Mouse (Mus musculus): ENCODE results near the gene Acadm. TPM values are rescaled to one million over a fixed set of nuclear protein-coding genes. Genes with fewer than 3 reads are reported as not detected.

Gene Acadm
- total RNA-seq (2021): 10 to 100 TPM; 43.1 to 46.5 TPM
- long read RNA-seq, experiment 1, transcript Acadm-201 (12 exons, 2,047 nt): major isoform, 46 of 53 reads
- long read RNA-seq, experiment 1, partial matches to known transcripts: 3 of 53 reads
- long read RNA-seq, experiment 1, other reads (novel, unspliced or antisense): 4 of 53 reads
- long read RNA-seq, experiment 2, transcript Acadm-201 (12 exons, 2,047 nt): major isoform, 73 of 95 reads
- long read RNA-seq, experiment 2, partial matches to known transcripts: 16 of 95 reads
- long read RNA-seq, experiment 2, other reads (novel, unspliced or antisense): 5 of 95 reads

DNA sequence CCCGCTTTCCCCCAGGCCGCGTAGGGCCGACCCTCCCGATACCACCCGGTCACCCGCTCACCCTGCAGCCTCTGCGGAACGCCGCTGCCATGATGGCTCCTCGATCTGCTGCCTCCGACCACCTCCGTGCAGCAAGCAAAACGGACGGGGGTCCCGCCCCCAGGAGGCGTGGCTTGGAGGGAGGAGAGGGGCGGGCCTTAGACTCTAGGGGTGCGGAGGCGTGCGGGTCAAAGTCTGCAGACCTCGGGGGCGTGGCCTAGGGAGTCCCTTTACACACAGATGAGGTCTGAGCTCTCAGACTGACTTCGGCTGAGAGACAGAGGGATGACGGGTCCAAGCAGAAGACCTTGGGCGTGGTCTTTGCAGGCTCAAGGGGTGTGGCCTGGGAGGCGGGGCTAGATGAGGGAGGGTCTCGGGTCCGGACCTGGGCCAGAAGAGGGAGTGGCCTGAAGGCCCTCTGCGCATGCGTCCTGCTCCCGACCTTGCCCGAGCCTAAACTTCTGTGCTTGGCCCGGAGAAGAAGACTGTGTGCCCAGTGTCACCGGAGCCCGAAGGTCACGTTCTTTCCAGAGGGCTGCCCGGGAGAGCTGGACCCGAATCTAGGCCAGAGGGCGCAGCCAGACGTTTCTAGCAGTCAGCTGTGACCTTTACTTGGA lies at the start of gene Acadm:
Acadm (minus strand) TSS at position 298 of the 656 bp plus-strand sequence.
- peak; percentile 93 to 95 for DNase-seq (ENCODE audit: low spot score in 2 of 2)

DNA sequence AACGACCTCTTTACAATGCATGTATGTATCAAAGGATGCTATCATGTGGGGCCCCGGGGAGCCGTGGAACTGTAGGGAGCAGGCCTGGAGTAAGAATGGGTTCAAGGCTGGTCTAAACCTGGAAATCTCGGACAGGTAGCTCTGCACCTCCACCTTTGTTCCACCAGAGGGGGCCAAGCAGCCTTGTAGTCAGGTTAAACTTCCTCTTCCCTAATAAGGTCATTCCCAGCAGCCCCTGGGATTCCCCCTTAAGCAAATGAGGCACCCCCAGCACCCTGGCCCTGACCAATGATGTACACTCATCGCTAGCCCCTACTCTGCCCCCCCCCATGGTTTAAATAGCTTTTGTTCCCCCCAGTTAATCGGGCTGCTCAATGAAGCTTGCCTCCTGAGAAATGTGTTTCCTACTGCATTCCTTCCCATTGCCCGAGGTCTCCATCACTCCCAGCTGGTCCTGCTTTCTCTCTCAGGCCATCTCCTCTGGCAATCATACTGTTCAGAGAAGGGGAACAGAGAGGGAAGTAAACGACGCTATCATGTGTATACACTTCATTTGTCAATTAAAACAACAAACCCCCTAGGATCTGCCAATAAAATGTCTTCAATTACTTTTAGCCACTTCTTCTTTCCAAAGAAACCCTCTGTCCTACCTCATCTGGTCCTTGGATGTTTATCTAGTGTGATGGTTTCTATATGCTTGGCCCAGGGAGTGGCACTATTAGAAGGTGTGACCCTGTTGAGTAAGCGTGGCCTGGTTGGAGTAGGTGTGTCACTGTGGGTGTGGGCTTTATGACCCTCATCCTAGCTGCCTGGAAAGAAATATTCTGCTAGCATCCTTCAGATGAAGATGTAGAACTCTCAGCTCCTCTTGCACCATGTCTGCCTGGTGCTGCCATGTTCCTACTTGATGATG lies 40.3 kb upstream of the Acadm start:
- DNase-seq (ENCODE audit: low spot score in 2 of 2): no peak

DNA sequence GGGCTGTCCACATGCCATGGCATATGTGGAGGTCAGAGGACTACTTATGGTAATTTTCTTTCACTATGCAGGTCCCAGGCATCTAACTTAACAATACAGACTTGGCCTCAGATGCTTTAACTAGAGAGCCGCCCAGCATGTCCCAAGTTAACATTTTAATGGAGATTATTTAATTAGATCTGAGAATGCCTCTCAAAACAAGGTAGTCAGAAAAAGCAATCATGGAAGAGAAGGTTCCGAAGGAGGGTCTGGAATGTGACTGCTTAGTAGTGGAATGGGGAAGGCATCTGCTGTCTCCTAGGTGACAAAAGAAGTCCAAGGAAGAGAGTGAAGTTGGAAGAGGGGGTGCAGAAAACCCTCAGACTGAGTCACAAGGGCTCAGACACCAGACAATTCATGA lies 36.2 kb upstream of the Acadm start:
- DNase-seq (ENCODE audit: low spot score in 2 of 2): no peak

DNA sequence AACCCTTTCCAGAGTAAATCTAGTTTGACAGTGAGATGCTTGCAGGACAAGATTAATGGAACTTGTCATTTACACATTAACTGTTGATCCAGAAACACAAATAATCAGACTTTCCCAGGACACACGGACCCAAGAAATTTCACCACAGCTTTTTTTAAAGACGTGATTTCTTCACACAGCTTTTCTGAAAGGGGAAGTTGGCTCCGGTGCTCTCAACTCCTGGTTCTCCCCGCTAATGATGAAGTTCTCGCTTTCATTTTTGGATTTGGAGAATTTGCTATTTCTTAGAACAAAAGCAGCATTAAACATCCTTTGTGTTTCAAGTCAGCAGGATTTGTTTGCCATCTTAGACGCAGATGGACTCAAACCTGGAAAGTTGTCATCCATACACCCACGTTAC lies 31.4 kb upstream of the Acadm start:
- DNase-seq (ENCODE audit: low spot score in 2 of 2): no peak

DNA sequence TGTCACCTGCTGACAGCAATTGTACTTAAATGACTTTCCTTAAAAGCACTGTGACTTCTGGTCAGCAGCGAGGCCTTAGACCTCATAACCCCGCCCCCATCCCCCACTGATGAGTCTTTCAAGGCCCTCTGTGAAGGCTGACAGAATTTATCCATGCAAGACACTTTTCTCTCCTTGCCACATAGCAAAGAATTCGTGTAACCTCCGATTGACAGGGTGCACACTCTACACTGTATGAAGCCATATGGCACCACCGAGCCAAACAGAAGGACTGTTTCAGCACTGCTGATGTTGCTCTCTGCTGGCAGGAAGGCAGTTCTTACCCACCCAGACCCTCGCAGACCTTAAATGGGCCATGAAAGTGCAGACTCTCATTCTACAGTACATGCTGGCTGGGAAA lies 30.6 kb upstream of the Acadm start:
- peak; percentile 19 to 41 for DNase-seq (ENCODE audit: low spot score in 2 of 2)

DNA sequence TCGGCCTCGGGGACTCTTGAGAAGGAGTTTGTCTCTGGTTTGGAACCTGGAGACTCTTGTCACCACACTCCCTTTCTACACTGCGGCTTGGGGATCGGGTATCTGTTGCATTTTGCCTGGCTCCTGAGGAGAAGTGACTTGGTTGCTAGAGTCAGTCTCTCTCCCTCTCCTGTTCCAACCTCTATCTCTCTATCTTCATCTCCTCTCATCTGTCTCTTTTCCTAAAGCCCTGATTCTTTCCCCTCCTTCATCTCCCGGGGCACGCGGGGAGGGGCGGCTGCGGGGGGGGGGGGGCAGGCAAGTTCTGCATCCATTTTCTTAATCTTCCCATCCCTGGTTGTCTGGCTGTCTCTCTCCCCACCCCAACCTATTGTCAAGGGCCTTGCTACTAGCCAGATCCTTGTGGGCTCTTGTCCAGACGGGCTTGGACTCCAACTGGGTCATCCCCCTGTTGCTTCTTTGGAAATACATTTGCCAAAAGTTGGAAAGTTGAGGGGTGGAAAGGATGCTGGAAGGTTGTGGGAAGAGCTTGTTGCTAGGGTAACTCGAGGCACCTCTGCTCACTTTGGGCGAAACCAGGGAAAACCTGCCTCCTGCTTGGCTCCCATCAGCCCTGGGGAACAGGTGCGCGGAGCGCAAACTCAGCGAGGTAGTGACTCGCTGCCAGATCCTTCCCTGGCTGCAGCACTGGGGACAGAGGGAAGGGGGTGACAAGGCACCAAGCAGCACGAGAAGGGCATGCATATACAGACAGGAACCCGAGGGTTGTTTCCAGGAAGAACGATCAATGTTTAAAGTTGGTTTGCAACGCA lies 29.7 kb upstream of the Acadm start:
- peak; percentile 27 to 36 for DNase-seq (ENCODE audit: low spot score in 2 of 2)

DNA sequence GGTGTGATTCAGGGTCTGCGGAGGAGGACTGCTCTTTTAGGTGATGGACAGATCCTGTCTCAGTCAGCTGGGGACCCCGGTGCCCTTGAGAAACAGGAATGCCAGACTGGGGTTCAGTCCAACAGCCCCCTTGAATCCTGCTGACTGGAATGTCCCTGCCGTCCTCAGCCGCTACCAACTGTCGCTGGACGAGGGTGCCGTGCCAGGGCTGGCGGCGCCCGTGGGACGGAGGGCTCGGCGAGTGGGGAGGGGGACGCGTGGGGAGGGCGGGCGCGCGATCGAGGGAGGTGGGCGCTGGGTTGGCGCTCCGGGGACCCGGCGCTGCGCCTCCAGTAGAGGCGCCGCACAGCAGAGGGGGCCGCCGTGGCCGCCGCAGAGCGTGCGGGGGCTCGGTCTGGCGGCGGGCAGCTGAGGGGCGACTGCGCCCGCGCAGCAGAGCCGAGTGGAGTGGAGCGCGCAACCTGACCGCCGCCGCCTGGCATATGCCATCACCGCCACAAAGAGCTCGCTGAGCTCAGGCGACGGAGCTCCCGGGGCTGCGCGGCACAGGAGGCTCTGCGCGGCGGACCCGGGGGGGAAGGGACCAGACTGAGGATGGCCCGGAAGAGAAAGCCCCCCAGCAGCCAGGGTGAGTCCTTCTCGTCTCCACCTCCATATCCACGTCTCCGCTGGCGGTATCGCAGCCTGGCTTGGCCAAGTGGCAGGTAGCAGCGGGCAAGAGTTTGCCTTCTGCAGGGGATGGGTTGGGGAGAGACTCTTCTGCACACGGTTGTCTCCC lies 28.9 kb upstream of the Acadm start, which contains the start of gene Slc44a5:
Slc44a5 (plus strand) TSS at position 266 of the 778 bp plus-strand sequence.
- DNase-seq (ENCODE audit: low spot score in 2 of 2): peak; percentile 38 to 54

DNA sequence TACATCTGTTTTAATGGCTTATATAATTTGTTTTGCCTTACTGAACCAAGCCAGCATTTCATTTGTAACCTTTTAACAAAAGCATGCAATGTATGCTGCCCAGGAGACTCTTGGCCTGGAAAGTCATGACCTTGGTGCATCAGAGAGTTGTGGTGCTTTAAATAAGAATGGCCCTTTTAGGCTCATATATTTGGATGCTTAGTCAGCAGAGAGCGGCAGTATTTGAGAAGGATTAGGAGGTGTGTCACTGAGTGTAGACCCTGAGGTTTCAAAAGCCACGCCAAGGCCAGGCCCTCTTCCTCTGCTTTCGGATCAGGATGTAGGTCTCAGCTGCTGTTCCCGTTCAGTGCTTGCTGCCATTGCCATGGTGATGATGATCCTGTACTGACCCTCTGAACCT lies 25.0 kb upstream of the Acadm start:
- no peak for DNase-seq (ENCODE audit: low spot score in 2 of 2)

DNA sequence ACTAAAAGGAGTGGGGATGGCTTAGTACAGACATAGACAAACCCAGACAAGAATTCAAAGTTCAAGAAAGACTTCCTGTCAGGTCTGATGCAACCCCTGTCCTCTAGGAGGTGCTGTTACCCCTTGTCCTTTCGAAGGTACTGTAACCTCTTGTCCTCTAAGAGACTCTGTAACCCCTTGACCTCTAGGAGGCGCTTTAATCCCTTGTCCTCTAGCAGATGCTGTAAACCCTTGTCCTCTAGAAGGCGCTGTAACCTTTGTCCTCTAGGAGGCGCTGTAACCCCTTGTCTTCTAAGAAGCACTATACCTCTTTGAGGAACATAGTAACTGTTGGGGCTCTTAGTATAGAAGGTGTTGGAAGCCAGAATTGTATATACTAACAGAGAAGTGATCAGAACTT lies 24.1 kb upstream of the Acadm start:
- DNase-seq (ENCODE audit: low spot score in 2 of 2): peak; percentile 32 to 65

DNA sequence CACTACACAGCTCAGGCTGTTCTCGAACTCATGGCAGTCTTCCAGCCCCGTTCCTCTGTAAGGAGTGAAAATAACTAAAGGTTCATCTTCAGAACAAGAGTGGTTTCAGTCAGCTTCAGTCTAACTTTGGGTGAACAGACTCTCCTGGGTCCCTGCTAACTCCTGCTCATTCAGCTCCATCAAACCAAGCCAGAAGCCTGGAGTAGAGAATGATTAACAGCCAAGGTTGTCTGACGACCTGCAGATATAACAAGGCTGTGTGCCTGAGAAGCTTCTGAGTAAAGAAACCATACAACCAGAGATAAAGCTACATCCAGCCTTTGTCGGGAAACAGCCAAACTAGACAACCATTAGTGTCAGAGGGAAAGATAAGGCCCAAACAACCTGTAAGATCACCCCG lies 23.0 kb upstream of the Acadm start:
- DNase-seq (ENCODE audit: low spot score in 2 of 2): no peak

DNA sequence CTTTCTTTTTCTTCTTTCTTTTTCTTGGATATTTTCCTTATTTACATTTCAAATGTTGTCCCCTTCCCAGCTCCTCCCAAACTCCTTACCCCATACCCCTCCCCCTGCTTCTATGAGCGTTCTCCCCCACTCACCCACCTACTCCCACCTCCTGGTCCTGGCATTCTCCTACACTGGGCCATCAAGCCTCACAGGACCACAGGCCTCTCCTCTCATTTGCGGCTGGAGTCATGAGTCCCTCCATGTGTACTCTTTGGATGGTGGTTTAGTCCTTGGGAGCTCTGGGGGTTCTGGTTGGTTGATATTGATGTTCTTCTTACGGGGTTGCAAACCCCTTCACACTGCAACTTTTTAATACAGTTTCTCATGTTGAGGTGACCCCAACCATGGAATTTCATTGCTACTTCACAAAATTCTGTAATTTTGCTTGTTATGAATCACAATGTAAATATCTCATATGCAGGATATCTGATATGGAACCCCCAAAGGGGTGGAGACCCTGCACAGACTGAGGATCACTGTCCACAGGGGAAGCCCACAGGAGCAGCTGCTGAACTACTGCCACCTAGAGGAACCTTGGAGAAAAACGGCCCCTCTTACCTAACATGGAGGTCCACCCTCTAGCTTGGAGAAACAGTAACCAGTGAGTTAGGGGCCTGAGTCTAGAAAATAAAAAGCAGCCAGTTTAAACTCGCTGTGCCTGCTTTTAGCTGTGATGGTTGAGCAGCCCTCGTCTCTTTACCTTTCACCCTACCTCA lies 17.4 kb upstream of the Acadm start:
- DNase-seq (ENCODE audit: low spot score in 2 of 2): no peak

DNA sequence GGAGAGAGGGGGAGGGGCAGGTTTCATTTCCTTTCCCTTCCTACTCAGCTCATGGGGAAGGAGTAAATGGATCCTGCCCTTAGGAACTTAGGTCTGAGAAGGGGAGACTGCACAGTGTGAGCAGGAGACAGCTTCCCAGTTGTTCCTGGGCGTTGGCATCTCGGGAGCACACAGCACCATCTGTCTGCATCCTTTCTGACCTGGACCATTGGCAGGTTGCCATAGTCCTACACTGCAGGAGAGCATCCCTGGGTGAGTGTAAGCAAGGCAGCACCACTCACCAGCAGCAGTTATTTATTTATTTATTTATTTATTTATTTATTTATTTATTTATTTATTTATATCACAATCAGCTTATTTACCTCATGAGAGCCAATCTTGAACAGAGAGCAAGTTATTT lies 16.5 kb upstream of the Acadm start:
- no peak for DNase-seq (ENCODE audit: low spot score in 2 of 2)

DNA sequence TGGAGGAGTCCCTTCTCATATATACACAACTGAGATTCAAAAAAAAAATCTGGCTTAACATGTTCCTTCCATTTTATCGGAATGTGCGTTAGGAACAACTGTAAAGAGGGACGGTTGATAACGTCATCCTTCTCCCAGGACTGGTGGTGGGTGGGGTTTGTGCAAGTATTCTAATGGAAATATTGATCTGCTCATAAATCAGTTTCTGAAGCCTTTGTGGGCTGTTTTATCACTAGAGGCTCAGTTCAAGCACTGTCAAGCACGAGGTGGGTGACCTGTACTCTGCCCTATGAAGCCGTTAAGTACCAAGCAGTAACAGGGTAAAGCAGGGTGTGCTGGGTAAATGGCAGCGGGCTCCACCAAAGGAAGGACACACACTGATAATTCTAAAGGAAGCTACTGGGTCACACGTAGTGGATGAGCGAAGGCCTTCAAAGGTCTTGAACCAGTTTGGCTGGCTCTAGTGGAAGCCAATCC lies 15.3 kb upstream of the Acadm start:
- DNase-seq (ENCODE audit: low spot score in 2 of 2): no peak

DNA sequence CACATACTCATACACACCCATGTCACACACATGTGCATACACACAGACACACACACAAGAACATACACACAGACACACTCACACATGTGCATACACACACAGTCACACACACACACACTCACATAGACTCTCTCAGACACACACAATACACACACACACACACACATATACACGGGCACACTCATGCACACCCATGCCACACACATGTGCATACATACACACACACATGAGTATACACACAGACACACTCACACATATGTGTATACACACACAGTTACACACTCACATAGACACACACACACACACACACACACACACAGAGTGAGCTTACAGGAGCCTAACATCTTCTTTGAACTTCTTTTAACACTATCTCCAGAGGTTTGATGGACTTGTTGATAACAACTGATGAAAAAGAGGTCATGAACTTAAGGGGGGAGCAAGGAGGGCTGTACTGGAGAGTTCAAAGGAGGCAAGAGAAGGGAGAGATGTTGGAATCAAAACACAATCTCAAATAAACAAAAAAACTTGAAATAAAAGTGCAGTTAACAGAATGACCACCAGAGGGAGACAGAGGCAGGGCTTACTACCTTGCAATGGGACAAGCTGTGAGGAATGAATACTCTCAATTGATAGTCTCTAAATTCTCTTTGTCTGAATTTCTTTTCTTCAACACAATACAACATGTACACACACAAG lies 14.8 kb upstream of the Acadm start:
- DNase-seq (ENCODE audit: low spot score in 2 of 2): peak in 1 of 2 experiments; percentile 75

DNA sequence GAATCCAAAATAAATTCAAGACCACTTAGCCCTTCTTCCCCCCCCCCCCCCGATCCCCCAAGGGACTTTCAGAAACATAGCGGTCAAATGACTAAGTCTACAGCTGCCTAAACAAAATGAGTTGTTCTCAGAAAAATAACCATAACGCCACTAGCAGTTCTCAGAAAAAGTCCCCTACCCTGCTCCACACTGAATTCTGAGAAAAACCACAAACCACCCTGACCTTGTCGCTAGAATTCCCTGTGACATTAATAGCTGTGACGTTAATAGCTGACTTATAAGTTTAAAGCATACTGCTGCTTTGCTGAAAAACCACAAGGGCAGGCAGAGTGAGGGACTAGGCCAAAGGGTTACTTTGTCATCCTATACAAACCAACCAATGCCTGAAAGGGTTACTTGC lies 13.5 kb upstream of the Acadm start:
- DNase-seq (ENCODE audit: low spot score in 2 of 2): no peak

DNA sequence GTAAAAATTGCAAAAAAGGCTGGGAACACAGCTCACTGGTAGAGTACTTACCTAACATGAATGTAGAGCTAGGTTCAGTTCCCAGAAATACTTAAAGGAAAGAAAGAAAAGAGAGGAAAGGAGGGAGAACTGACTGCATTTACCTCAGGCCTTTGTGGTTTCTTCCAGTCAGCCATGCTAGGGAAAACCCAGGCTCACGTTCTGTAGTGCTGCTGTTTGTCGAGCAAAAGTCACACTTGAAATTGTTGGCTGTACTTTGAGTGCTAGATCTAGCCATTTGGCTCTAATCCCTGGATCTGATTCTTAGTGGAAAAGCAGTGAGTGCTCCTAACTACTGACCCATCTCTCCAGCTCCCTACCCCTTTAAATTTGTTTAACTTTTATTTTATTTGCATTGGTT lies 3.7 kb upstream of the Acadm start:
- DNase-seq (ENCODE audit: low spot score in 2 of 2): no peak

DNA sequence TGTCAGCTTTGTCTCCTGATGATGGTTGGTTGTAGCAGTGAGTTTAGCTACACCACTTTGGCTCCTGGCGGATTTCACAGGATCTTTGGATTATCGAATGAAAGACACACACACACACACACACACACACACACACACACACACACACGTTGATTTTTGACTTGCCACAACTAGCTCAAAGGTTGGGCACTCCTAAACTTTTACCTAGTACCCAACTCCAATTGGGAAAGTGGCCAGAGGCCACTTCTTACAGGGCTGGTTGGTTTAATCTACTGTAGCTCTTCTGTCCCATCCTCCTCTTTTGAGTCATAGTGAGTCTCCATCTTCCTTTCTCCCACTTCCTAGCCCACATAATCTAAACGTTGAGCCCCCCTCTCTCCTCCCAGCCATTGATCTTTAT lies 2.8 kb upstream of the Acadm start:
- no peak for DNase-seq (ENCODE audit: low spot score in 2 of 2)

DNA sequence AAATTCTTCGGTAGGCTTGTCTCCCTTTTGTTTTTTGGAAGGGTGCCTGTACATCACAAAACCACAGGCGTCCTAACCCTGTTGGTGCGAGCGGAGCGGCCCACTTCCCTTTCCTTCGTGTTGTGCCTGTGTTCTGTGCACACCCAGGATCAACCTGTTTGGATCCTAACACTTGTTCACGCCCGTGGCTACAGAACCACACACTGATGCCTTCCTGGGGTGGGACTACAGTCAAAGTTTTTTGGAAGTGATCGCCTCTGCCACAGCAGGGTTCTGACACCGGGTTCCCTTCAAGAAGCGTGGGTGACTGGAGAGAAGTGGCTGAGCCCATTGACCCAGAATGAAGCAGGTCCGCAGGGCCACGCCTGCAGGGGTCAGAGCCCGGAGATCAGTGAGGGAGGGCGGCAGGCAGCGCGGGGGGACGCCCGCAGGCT lies 514 bp downstream of the Acadm start:
- DNase-seq (ENCODE audit: low spot score in 2 of 2): no peak
